Mouse (Mus musculus): ENCODE results near the gene Cript. TPM values are rescaled to one million over a fixed set of nuclear protein-coding genes. Genes with fewer than 3 reads are reported as not detected.

Cript gene
- polyA plus RNA-seq, 1 experiment: 38.6 TPM

DNA sequence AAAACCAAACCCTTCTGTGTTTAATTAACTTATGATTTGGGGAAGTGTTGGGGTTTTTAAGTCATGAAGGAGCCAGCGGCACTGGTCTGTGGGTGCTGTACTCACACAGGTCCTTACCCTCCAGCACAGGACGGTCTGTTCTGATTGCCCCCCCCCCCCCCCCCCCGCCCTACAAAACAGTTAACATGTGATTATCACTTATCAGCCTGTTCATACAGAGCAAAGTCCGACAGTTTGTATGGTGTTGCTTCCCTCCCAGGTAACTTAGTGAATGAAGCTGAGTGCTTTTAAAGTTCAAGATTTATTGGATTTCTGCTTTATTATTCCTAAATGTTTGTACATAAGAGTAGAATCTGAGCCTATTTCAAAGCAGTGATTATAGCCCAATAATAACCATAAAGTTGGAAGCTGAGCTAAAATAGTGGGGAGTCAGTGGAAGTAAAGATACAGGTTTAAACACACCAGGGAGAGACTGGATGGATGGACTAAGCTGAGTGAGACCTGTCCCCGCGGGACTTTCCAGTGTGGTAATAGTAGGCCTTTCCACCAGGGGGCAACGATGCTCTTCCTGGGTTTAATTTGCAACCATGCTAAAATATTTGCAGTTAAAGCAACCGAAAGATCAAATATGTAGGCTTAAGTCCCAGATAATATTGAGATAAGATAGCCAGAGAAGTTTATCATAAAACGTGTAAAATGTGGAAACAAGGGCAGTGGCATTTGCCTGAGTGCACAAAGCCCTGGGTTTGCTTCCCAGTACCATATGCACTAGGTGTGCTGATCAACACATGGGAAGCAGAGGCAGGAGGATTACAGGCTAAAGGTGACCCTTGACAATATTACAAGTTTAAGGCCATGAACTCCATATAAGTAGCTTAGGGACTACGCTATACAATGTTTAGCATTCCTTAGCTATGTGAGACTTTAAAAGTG lies 11.1 kb downstream of the Cript start:
- Histone ChIP-seq H3K4me1 (ENCODE audit: control insufficient read depth, insufficient read depth, low read length) (no peaks in the 10 kb centered on the region), H3K4me3 (replicated peaks; ENCODE audit: control insufficient read depth, low read depth, low read length) (no peak overlapping the region), H3K27ac (ENCODE audit: control insufficient read depth, insufficient read depth, low read depth, low read length, poor library complexity) (no peak overlapping the region)
- TF ChIP-seq CTCF (IDR thresholded peaks at IDR 0.05; ENCODE audit: control insufficient read depth, insufficient read depth, low read length) (peak; percentile 58), POLR2A (IDR thresholded peaks at IDR 0.05; ENCODE audit: borderline replicate concordance, control insufficient read depth, low read depth, low read length) (no peak)
- WGBS: 45% methylated on average over 10 of the region's 10 CpGs

DNA sequence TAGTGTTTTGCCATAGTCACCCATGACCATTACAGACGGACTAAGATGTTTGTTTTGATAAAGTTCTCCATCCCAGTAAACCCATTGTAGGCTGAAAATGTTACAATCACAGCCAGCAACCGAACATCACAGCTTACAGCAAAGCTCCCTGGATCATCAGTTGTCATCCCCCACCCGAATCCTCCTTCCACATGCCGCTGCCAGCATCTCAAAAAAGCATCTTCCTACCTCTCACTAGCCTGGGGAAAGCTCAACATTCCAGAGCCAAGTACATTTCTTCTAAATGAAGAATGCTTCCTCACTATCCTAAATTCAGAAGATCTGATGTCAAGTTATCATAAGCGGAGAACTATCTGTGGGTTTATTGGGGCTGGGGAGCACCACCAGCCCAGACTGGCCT lies 13.1 kb downstream of the Cript start:
- 84% methylated on average over 5 of the region's 5 CpGs for WGBS
- H3K4me3 ChIP-seq (replicated peaks; ENCODE audit: control insufficient read depth, low read depth, low read length): no peak overlapping the region
- TF ChIP-seq CTCF (IDR thresholded peaks at IDR 0.05; ENCODE audit: control insufficient read depth, insufficient read depth, low read length) (no peak), POLR2A (IDR thresholded peaks at IDR 0.05; ENCODE audit: borderline replicate concordance, control insufficient read depth, low read depth, low read length) (no peak)

DNA sequence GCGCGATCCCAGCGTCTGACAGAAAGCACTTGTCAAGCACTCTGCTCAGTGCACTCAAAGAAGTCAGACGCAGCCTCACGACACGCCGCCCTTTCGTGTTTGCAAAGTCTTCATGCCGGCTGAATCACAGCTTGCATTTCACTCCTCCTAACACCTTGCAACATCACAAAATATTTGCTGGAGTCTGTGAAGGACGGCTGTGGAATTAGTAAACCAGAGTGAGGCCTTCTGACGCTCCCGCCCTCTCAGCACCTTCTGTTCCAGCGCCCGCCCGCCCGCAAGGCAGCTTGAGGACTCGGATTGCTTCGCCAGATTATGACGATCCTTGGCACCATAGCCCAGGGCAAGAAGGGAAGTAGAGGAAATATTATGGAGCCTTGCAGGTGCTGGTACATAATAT lies 16.4 kb downstream of the Cript start:
- 92% methylated on average over 19 of the region's 19 CpGs for WGBS
- H3K27ac ChIP-seq (ENCODE audit: control insufficient read depth, insufficient read depth, low read depth, low read length, poor library complexity): no peak overlapping the region
- no peak for TF ChIP-seq CTCF (IDR thresholded peaks at IDR 0.05; ENCODE audit: control insufficient read depth, insufficient read depth, low read length)

More for the DNA sequence above, 13.1 kb downstream of the Cript start:
- no peak overlapping the region for H3K27ac ChIP-seq (ENCODE audit: control insufficient read depth, insufficient read depth, low read depth, low read length, poor library complexity)
- no peaks in the 10 kb centered on the region for H3K4me1 ChIP-seq (ENCODE audit: control insufficient read depth, insufficient read depth, low read length)

DNA sequence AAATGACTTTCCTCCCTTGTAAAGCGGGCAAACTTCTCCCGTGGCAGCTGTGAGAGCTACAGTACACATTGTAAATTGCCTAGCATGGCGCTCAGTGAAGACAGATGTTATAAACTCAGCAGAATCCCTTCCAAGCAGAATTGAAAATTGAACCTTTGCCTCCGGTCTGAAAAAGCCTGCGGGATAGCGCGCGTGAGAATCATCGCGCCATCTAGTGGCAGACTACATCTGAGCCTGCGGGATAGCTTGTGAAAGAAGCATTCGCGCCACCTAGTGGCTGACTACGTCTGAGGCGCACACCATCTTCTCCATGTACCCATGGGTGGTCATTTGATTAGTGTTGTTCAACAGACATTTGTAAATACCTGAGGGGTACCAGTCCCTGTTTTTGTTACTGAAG lies 19.0 kb downstream of the Cript start:
- Histone ChIP-seq H3K27ac (ENCODE audit: control insufficient read depth, insufficient read depth, low read depth, low read length, poor library complexity) (no peak overlapping the region), H3K4me3 (replicated peaks; ENCODE audit: control insufficient read depth, low read depth, low read length) (no peak overlapping the region), H3K4me1 (ENCODE audit: control insufficient read depth, insufficient read depth, low read length) (no peaks in the 10 kb centered on the region)
- TF ChIP-seq CTCF (IDR thresholded peaks at IDR 0.05; ENCODE audit: control insufficient read depth, insufficient read depth, low read length) (peak; percentile 100), POLR2A (IDR thresholded peaks at IDR 0.05; ENCODE audit: borderline replicate concordance, control insufficient read depth, low read depth, low read length) (no peak)
- 3% methylated on average over 15 of the region's 15 CpGs for WGBS

More for the DNA sequence above, 16.4 kb downstream of the Cript start:
- no peaks in the 10 kb centered on the region for H3K4me1 ChIP-seq (ENCODE audit: control insufficient read depth, insufficient read depth, low read length)
- H3K4me3 ChIP-seq (replicated peaks; ENCODE audit: control insufficient read depth, low read depth, low read length): no peak overlapping the region

DNA sequence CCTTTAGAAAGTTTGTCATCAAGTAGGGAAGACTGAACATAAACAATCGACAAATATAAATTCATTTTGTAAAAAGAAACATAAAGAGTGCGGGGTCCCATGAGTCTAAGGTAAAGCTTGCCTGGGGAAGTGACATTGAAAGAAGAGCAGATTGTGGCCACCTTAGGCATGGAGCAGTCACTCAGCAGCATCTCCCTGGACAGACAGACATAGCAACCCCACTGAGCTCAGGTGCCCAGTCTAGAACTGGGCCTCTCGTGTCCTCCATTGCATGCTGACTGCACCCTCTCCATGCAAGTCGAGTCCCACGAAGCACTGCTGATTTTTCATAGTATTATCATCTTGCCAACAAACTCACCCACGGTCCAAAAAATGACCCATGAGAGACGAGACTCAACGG lies 19.4 kb downstream of the Cript start:
- TF ChIP-seq POLR2A (IDR thresholded peaks at IDR 0.05; ENCODE audit: borderline replicate concordance, control insufficient read depth, low read depth, low read length) (no peak), CTCF (IDR thresholded peaks at IDR 0.05; ENCODE audit: control insufficient read depth, insufficient read depth, low read length) (no peak)
- Histone ChIP-seq H3K4me1 (ENCODE audit: control insufficient read depth, insufficient read depth, low read length) (no peaks in the 10 kb centered on the region), H3K27ac (ENCODE audit: control insufficient read depth, insufficient read depth, low read depth, low read length, poor library complexity) (no peak overlapping the region), H3K4me3 (replicated peaks; ENCODE audit: control insufficient read depth, low read depth, low read length) (no peak overlapping the region)
- 77% methylated on average over 8 of the region's 8 CpGs for WGBS

DNA sequence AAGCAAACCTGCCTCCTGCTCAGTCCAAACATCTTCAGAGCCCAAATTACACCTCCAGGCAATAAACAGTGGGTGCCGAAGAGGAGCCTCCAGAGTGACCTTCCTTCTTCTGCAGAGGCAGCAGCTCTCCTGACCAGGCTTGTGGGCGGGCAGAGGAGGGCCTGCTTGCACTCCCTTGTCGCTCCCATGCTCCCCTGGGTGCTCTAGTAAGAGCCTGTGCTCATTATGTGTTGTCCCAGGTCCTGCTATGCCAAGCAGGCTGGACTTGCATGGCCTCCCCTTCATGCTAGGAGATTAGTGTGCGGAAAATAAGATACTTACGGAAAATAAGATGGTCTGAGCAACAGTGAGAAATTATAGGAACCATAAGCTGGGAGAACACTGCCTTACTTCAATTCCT lies 24.3 kb downstream of the Cript start:
- TF ChIP-seq POLR2A (IDR thresholded peaks at IDR 0.05; ENCODE audit: borderline replicate concordance, control insufficient read depth, low read depth, low read length) (no peak), CTCF (IDR thresholded peaks at IDR 0.05; ENCODE audit: control insufficient read depth, insufficient read depth, low read length) (no peak)
- Histone ChIP-seq H3K27ac (ENCODE audit: control insufficient read depth, insufficient read depth, low read depth, low read length, poor library complexity) (no peak overlapping the region), H3K4me1 (ENCODE audit: control insufficient read depth, insufficient read depth, low read length) (no peaks in the 10 kb centered on the region), H3K4me3 (replicated peaks; ENCODE audit: control insufficient read depth, low read depth, low read length) (no peak overlapping the region)
- 66% methylated on average over 5 of the region's 5 CpGs for WGBS

DNA sequence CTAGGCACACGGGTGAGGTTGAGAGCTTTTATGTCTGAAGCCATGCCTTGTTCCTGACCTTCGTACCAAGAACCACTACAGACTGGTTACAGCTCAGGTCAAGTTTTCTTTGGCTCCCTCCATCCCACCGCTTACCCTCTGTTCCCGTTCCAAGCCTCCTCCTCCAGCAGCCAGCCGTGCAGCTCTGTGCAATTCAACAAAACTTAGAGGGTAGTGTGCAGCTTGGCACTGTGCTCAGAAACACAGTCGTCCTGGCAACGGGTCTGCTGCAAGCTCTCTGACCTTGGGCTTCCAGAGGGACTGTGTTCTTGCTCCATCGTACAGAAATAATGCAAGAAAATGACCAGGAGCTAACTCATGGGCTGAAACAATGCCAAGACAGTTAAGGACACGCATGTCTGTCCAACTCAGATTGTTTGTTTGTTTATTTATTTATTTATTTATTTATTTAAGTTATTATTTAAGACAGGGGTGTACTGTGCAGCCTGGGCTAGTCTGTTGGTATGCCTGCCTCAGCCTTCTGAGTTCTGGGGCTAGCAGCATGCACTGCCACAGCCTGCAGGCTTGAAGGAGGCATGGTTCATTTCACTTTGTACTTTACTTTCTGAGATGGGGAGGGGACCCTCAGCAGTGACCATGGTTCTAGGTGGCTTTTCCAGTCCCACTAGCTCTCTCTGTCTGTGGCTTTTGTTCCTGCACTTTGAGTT lies 25.3 kb downstream of the Cript start:
- 77% methylated on average over 9 of the region's 9 CpGs for WGBS
- H3K27ac ChIP-seq (ENCODE audit: control insufficient read depth, insufficient read depth, low read depth, low read length, poor library complexity): no peak overlapping the region

DNA sequence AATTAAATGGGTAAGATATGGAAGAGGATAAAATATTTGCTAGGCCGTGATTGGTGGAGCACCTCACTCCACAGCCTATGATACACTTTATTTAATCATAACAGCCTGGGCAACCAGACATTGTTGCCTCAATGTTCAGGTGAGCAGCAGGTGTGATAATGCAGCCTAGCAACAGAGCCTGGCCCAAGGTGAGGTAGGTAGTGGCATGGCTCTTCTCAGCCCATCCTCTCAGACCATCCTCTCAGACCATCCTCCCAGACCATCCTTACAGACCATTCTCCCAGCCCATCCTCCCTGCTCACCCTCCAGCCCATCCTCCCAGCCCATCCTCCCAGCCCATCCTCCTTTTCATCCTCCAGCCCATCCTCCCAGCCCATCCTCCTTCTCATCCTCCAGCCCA lies 26.3 kb downstream of the Cript start:
- TF ChIP-seq POLR2A (IDR thresholded peaks at IDR 0.05; ENCODE audit: borderline replicate concordance, control insufficient read depth, low read depth, low read length): no peak
- TF ChIP-seq CTCF (IDR thresholded peaks at IDR 0.05; ENCODE audit: control insufficient read depth, insufficient read depth, low read length): no peak
- 70% methylated on average over 1 of the region's 1 CpGs for WGBS
- Histone ChIP-seq H3K27ac (ENCODE audit: control insufficient read depth, insufficient read depth, low read depth, low read length, poor library complexity) (no peak overlapping the region), H3K4me1 (ENCODE audit: control insufficient read depth, insufficient read depth, low read length) (no peaks in the 10 kb centered on the region), H3K4me3 (replicated peaks; ENCODE audit: control insufficient read depth, low read depth, low read length) (no peak overlapping the region)

More for the DNA sequence above, 25.3 kb downstream of the Cript start:
- TF ChIP-seq POLR2A (IDR thresholded peaks at IDR 0.05; ENCODE audit: borderline replicate concordance, control insufficient read depth, low read depth, low read length): no peak
- TF ChIP-seq CTCF (IDR thresholded peaks at IDR 0.05; ENCODE audit: control insufficient read depth, insufficient read depth, low read length): no peak
- H3K4me3 ChIP-seq (replicated peaks; ENCODE audit: control insufficient read depth, low read depth, low read length): no peak overlapping the region
- H3K4me1 ChIP-seq (ENCODE audit: control insufficient read depth, insufficient read depth, low read length): no peaks in the 10 kb centered on the region

All from bone marrow, adult 2 months (tissue).